Mouse (Mus musculus) cortical plate, adult 2 months (tissue): ENCODE results near the gene Ddx20. TPM values are rescaled to one million over a fixed set of nuclear protein-coding genes. Genes with fewer than 3 reads are reported as not detected.

Source experiments
- H3K27ac ChIP-seq: fragments of 200-500 bp; 2 replicates; pipeline ENCODE4 v1.5.1; 2012; ENCODE audit warnings: low read length, control low read depth, inconsistent platforms; ENCODE audit not compliant: insufficient read depth
- H3K4me1 ChIP-seq: fragments of 200-500 bp; 2 replicates; pipeline ENCODE4 v1.6.1; 2011; ENCODE audit warnings: low read length; ENCODE audit not compliant: control insufficient read depth, insufficient read depth
- H3K4me3 ChIP-seq: fragments of 200-500 bp; 2 replicates; pipeline ENCODE4 v1.5.1; 2011; ENCODE audit warnings: mild to moderate bottlenecking, low read length, control low read depth; ENCODE audit not compliant: insufficient read depth
- CTCF ChIP-seq: fragments of 200-500 bp; IDR thresholded peaks from 2 replicates; pipeline ENCODE4 v1.5.1; 2011; ENCODE audit warnings: mild to moderate bottlenecking, control low read depth, low read length; ENCODE audit not compliant: insufficient read depth; ENCODE audit errors: extremely low read depth
- POLR2A ChIP-seq: fragments of 200-500 bp; IDR thresholded peaks from 2 replicates; pipeline ENCODE4 v1.6.1; 2011; ENCODE audit warnings: mild to moderate bottlenecking, low read length, control low read depth; ENCODE audit not compliant: insufficient read depth; ENCODE audit errors: extremely low read depth
- polyA plus RNA-seq: library from polyadenylated mRNA; depleted of rRNA; stranded (reverse); fragments of >200 nt; gene quantifications from 2 replicates; pipeline ENCODE4 v1.2.3, GENCODE M21; 2012; rRNA removed

Gene Ddx20
- polyA plus RNA-seq = 9.1 and 9.4 TPM in 2 replicates

DNA sequence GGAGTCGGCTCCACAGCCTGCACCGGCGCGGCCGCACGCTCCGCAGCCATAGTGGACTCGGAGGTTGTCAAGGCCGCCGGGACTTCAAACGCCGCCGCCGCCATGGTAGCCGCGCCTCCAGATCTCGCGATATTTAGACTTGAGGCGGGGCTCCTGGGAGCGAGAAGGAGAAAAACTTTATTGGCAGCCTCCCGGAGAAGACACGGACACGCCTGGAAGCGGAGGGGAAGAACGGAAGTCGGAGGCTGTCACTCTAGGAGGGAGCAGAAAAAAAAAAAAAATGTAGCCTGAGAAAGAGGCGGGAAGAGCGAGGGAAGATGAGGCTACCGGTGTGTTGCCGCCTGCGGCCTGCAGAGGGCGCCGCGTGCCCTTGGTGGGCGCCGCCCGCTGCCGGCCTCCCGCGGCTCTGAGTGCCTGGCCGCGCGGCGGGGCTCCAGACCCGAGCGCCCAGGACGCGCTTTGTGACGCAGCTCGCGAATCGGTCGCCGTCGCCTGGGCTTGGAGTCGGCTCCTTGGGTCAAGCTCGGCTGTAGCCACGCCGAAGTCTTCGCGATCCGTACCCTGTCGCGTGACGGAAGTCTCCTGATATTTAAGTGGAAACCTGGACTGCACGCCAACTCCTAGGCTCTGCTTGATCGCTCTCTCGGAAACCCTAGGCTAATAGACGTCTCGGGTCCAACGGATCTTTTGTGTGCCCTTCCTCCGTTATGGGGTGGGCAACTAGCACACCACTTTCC is at the start of gene Ddx20:
TSS of gene Ddx20 (minus strand) at position 251 of the 737 bp plus-strand sequence.
- TF ChIP-seq CTCF (peak; percentile 65), POLR2A (peak; percentile 48; the same call in 1 of the 2 replicates)

DNA sequence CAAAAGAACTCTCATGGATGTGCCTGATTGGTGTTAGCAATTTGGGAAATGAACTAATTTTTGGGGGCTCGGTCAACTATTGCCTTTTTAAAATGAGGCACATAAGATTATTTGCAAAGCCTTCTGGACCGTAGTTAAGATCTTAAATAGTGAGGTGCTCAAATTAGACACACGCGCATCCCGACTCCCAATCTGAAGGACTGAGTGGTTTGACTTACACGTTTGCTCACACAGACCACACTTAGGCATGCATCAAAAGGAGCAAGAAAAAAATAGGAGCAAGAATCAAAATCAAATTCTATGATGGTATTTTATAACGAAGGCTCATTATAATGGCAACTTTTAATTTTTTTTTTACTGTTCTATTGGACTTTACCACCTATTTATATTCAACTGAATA is 49.7 kb upstream of the Ddx20 start:
- no peak overlapping the region for H3K27ac ChIP-seq
- TF ChIP-seq CTCF = no peak
- no peak for TF ChIP-seq POLR2A
- H3K4me1 ChIP-seq = no peaks in the 10 kb centered on the region
- H3K4me3 ChIP-seq = no peak overlapping the region

More for the DNA sequence above, at the start of gene Ddx20:
- Histone ChIP-seq H3K4me1 (peaks cover 2% of the 10 kb centered on the region; the same call in 1 of the 2 replicates), H3K4me3 (peak within 1 kb of the TSS; percentile 44), H3K27ac (peak within 1 kb of the TSS; percentile 88)

DNA sequence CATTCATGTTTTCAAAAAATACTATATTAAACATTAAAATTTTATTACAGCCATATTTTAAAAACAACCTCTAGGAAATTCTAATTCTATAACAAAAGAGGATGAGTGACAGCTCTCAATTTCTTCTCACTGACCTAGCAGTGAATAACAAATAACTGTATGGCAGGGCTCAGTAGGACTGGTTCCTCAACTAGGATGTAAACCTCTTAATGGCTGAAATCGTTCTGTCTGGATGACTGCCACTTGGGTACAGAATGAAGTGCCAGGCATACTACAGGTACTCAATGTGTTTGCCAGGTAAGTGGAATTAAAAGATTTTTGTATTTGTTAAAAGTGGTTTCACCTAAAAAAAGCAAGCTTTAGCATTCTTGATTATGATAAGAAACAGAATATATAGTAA is 48.8 kb upstream of the Ddx20 start:
- no peaks in the 10 kb centered on the region for H3K4me1 ChIP-seq
- no peak overlapping the region for H3K27ac ChIP-seq
- no peak overlapping the region for H3K4me3 ChIP-seq
- no peak for TF ChIP-seq POLR2A
- TF ChIP-seq CTCF = no peak

DNA sequence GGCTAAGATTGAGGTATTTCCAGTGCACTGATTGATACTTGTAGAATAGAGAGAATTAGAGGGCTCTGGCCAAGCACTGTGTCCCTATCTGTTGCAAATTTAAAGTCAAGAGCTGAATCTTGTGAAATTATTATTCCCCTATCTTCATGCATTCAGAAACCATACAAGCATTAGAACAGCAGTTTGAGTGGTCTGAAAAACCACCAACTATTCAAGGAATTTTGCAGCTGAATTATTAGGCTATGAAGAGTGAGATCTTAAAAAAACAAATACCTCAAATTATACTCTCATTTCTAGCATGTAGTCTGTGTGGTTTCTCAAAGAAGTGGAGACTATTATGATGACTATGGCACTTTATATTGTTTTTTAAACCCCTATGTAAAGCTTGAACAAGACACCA is 47.9 kb upstream of the Ddx20 start:
- no peak for TF ChIP-seq POLR2A
- no peak for TF ChIP-seq CTCF
- H3K4me3 ChIP-seq = no peak overlapping the region
- H3K4me1 ChIP-seq = no peaks in the 10 kb centered on the region
- H3K27ac ChIP-seq = no peak overlapping the region

DNA sequence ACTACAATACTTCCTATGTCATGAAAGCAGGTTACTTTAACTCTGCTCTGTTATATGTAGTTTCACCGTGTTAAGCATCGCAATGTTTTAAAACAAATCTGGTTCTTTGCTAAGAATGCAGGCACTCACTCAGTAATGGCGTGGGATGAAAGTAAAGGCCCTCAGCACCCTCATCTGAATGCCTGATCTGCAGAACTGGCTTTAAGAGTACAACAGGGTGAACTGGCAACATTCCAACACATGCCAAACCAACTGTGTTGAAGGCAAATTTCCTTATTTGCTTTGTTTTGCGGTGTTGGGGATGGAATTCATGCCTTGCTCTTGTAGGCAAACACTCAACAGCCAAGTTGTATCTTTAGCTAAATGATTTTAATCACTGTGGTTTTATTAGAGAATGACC is 46.2 kb upstream of the Ddx20 start:
- no peak overlapping the region for H3K4me3 ChIP-seq
- H3K4me1 ChIP-seq = no peaks in the 10 kb centered on the region
- TF ChIP-seq POLR2A = no peak
- TF ChIP-seq CTCF = no peak
- H3K27ac ChIP-seq = no peak overlapping the region

DNA sequence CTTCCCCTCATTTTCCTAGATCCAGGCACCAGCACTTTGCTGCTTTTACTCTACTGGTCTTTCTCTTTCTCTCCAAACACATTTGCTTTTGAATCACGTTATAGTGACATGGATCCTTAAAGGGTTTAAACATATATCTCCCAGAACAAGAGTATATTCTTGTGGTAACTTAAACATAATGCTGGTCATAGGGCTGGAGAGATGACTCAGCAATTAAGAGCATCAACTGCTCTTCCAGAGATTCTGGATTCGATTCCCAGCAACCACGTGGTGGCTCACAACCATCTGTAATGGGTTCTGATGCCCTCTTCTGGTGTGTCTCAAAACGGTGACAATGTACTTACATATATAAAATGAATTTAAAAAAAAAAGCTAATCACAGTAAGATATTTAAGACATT is 45.0 kb upstream of the Ddx20 start:
- Histone ChIP-seq H3K27ac (no peak overlapping the region), H3K4me1 (no peaks in the 10 kb centered on the region), H3K4me3 (no peak overlapping the region)
- no peak for TF ChIP-seq POLR2A
- TF ChIP-seq CTCF = no peak

DNA sequence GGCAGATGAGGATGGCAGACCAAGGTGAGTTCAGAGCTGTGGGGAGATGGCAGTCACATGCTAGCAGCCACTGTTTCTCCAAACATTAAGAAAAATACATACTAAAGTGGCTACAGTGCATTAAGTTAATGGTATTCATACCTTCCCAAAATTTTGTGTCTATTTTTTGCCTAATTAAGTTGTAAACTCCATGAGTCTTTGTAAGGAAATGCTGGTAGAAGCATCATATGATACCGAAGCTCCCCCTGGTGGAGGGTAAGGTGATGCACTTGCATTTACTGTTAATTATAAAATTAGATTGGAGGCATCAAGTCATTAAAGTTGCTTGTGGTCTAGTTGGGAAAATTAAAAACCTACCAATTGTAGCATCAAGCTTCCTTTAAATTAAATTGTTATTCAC is 38.7 kb upstream of the Ddx20 start:
- H3K4me1 ChIP-seq = no peaks in the 10 kb centered on the region
- no peak overlapping the region for H3K27ac ChIP-seq
- TF ChIP-seq POLR2A (no peak), CTCF (peak; percentile 48; the same call in 1 of the 2 replicates)
- H3K4me3 ChIP-seq = no peak overlapping the region

DNA sequence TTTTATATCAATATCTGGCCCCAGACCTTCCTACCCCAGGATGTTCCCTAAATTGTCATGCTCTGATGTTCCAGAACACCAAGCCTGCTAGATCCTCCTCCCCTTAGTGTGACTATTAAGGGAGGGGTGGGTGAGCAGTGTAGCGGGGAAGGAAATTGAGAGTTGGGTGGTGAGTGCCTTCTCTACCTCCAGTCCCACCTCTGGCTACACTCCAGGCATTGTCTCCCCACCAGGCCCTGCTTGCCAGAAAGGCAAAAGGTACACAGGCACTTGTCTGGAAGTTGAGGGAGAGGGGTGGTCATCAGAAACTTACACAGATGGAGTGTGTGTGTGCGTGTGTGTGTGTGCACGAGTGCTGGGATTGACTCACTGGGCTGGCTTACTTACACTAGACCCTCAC is 35.1 kb upstream of the Ddx20 start:
- no peaks in the 10 kb centered on the region for H3K4me1 ChIP-seq
- H3K4me3 ChIP-seq = no peak overlapping the region
- TF ChIP-seq CTCF (no peak), POLR2A (0 out of 2 replicates have a peak, but pooled peaks have one; percentile 42)
- no peak overlapping the region for H3K27ac ChIP-seq

DNA sequence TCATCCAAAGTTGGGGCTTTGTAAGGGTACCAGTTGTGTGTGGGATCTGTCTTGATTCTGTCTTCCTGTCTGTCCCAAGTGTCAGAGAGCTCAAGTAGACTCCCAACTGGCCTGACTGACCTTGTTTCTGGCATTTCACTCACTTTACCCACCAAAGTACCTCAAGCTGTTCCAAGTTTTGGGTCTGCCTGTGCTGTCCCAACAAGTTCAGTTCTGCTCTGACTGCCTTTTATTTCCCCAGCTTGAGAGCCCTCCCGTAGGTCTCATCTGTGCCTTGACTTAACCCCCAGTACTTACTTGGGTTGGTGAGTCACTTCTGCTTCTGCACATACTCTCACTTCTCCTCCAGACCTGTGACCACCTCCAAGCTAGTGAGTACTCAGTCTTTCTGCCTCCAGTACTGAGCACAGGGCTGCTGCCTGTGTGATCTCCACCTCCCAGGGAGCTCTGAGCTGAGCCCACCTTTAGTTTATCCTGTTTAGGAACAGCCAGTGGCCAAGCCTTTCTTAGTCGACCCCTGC is 34.4 kb upstream of the Ddx20 start:
- no peak for TF ChIP-seq POLR2A
- TF ChIP-seq CTCF = no peak
- Histone ChIP-seq H3K4me3 (no peak overlapping the region), H3K4me1 (no peaks in the 10 kb centered on the region), H3K27ac (no peak overlapping the region)

DNA sequence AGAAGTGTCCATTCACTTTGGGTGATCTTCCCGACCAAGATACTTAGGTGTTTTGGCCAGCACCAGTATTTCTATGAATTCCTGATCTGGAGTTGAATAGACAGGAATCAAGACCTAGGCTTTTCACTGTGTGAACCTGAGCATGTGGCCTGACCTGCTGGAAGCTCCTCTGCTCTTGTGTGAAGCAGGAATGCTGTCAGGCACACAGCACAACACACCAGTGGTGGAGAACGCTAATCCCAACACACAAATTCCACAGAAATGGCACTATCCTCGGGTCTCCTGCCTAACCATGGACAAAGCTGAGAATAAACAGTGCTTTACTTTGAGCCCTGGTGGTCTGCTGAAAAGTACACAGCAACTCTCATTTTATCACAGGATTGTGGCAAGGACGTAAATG is 33.1 kb upstream of the Ddx20 start:
- Histone ChIP-seq H3K4me1 (no peaks in the 10 kb centered on the region), H3K4me3 (no peak overlapping the region), H3K27ac (no peak overlapping the region)
- peak; percentile 54; the same call in 1 of the 2 replicates for TF ChIP-seq POLR2A
- no peak for TF ChIP-seq CTCF
